Mouse (Mus musculus): Measurements from ENCODE around the gene Plcb1. TPM values are rescaled to one million over a fixed set of nuclear protein-coding genes. Genes with fewer than 3 reads are reported as not detected.

The Plcb1 gene
- polyA plus RNA-seq, 1 experiment = 0.55 TPM

GRCm38 (mm10) chr2:134764506-134764905 lies 21.4 kb upstream of the Plcb1 start:
- TF ChIP-seq MAX (IDR thresholded peaks at IDR 0.05) = no peak
- peak; percentile 91 for TF ChIP-seq CEBPB (IDR thresholded peaks at IDR 0.05; ENCODE audit: low read depth)
- TF ChIP-seq MYOG (IDR thresholded peaks at IDR 0.05; ENCODE audit: control insufficient read depth, extremely low read depth, insufficient read length) = no peak
- peak; percentile 65 for TF ChIP-seq FOSL1 (IDR thresholded peaks at IDR 0.05; ENCODE audit: insufficient read depth, low read length, poor library complexity, severe bottlenecking)
- Histone ChIP-seq H3K79me3 (ENCODE audit: low read depth) (no peaks in the 10 kb centered on the region), H3K27me3 (ENCODE audit: control insufficient read depth, insufficient read depth, insufficient read length) (no peaks in the 10 kb centered on the region), H3K4me3 (ENCODE audit: insufficient read depth, poor library complexity, severe bottlenecking) (no peak overlapping the region), H3K36me3 (ENCODE audit: control insufficient read depth, insufficient read depth) (no peaks in the 10 kb centered on the region), H3K79me2 (ENCODE audit: control insufficient read depth, insufficient read depth) (no peaks in the 10 kb centered on the region), H3ac (ENCODE audit: control insufficient read depth, insufficient read length, low read depth) (no peak overlapping the region)

GRCm38 (mm10) chr2:134779826-134780225 lies 6.0 kb upstream of the Plcb1 start:
- Histone ChIP-seq H3K4me3 (ENCODE audit: insufficient read depth, poor library complexity, severe bottlenecking) (no peak overlapping the region), H3K27me3 (ENCODE audit: control insufficient read depth, insufficient read depth, insufficient read length) (no peaks in the 10 kb centered on the region), H3K79me2 (ENCODE audit: control insufficient read depth, insufficient read depth) (no peaks in the 10 kb centered on the region), H3K36me3 (ENCODE audit: control insufficient read depth, insufficient read depth) (no peaks in the 10 kb centered on the region), H3K79me3 (ENCODE audit: low read depth) (no peaks in the 10 kb centered on the region), H3ac (ENCODE audit: control insufficient read depth, insufficient read length, low read depth) (no peak overlapping the region)
- TF ChIP-seq CTCF (IDR thresholded peaks at IDR 0.05; ENCODE audit: control insufficient read depth, insufficient read depth, insufficient read length) (no peak), CEBPB (IDR thresholded peaks at IDR 0.05; ENCODE audit: low read depth) (no peak), FOSL1 (IDR thresholded peaks at IDR 0.05; ENCODE audit: insufficient read depth, low read length, poor library complexity, severe bottlenecking) (no peak), USF1 (IDR thresholded peaks at IDR 0.05; ENCODE audit: low read depth) (no peak), MYOD1 (IDR thresholded peaks at IDR 0.05; ENCODE audit: control insufficient read depth, insufficient read length, low read depth) (no peak), MYOG (IDR thresholded peaks at IDR 0.05; ENCODE audit: control insufficient read depth, extremely low read depth, insufficient read length) (no peak)

GRCm38 (mm10) chr2:134780316-134780715 lies 5.6 kb upstream of the Plcb1 start:
- H3ac ChIP-seq (ENCODE audit: control insufficient read depth, insufficient read length, low read depth) = no peak overlapping the region
- no peaks in the 10 kb centered on the region for H3K36me3 ChIP-seq (ENCODE audit: control insufficient read depth, insufficient read depth)
- H3K79me3 ChIP-seq (ENCODE audit: low read depth) = no peaks in the 10 kb centered on the region
- H3K4me3 ChIP-seq (ENCODE audit: insufficient read depth, poor library complexity, severe bottlenecking) = no peak overlapping the region
- no peaks in the 10 kb centered on the region for H3K27me3 ChIP-seq (ENCODE audit: control insufficient read depth, insufficient read depth, insufficient read length)
- H3K79me2 ChIP-seq (ENCODE audit: control insufficient read depth, insufficient read depth) = no peaks in the 10 kb centered on the region
- TF ChIP-seq CTCF (IDR thresholded peaks at IDR 0.05; ENCODE audit: control insufficient read depth, insufficient read depth, insufficient read length) (no peak), MYOD1 (IDR thresholded peaks at IDR 0.05; ENCODE audit: control insufficient read depth, insufficient read length, low read depth) (no peak), FOSL1 (IDR thresholded peaks at IDR 0.05; ENCODE audit: insufficient read depth, low read length, poor library complexity, severe bottlenecking) (no peak), CEBPB (IDR thresholded peaks at IDR 0.05; ENCODE audit: low read depth) (no peak), MYOG (IDR thresholded peaks at IDR 0.05; ENCODE audit: control insufficient read depth, extremely low read depth, insufficient read length) (no peak), MAX (IDR thresholded peaks at IDR 0.05) (no peak), USF1 (IDR thresholded peaks at IDR 0.05; ENCODE audit: low read depth) (no peak)

- Histone ChIP-seq H3K27me3 (ENCODE audit: control insufficient read depth, insufficient read depth, insufficient read length) (no peaks in the 10 kb centered on the region), H3ac (ENCODE audit: control insufficient read depth, insufficient read length, low read depth) (peak overlapping the region; percentile 76), H3K36me3 (ENCODE audit: control insufficient read depth, insufficient read depth) (no peaks in the 10 kb centered on the region), H3K4me3 (ENCODE audit: insufficient read depth, poor library complexity, severe bottlenecking) (peak overlapping the region; percentile 37), H3K79me3 (ENCODE audit: low read depth) (no peaks in the 10 kb centered on the region), H3K79me2 (ENCODE audit: control insufficient read depth, insufficient read depth) (no peaks in the 10 kb centered on the region)
- TF ChIP-seq MYOD1 (IDR thresholded peaks at IDR 0.05; ENCODE audit: control insufficient read depth, insufficient read length, low read depth) (no peak), USF1 (IDR thresholded peaks at IDR 0.05; ENCODE audit: low read depth) (no peak), CEBPB (IDR thresholded peaks at IDR 0.05; ENCODE audit: low read depth) (no peak), MAX (IDR thresholded peaks at IDR 0.05) (no peak), MYOG (IDR thresholded peaks at IDR 0.05; ENCODE audit: control insufficient read depth, extremely low read depth, insufficient read length) (no peak), FOSL1 (IDR thresholded peaks at IDR 0.05; ENCODE audit: insufficient read depth, low read length, poor library complexity, severe bottlenecking) (no peak), CTCF (IDR thresholded peaks at IDR 0.05; ENCODE audit: control insufficient read depth, insufficient read depth, insufficient read length) (no peak)
Measured at GRCm38 (mm10) chr2:134786856-134787250, 986 bp downstream of the Plcb1 start.

- Histone ChIP-seq H3K27me3 (ENCODE audit: control insufficient read depth, insufficient read depth, insufficient read length) (no peaks in the 10 kb centered on the region), H3ac (ENCODE audit: control insufficient read depth, insufficient read length, low read depth) (no peak overlapping the region), H3K79me3 (ENCODE audit: low read depth) (no peaks in the 10 kb centered on the region), H3K79me2 (ENCODE audit: control insufficient read depth, insufficient read depth) (no peaks in the 10 kb centered on the region), H3K4me3 (ENCODE audit: insufficient read depth, poor library complexity, severe bottlenecking) (no peak overlapping the region), H3K36me3 (ENCODE audit: control insufficient read depth, insufficient read depth) (no peaks in the 10 kb centered on the region)
- TF ChIP-seq USF1 (IDR thresholded peaks at IDR 0.05; ENCODE audit: low read depth) (no peak), MAX (IDR thresholded peaks at IDR 0.05) (no peak), CEBPB (IDR thresholded peaks at IDR 0.05; ENCODE audit: low read depth) (no peak), MYOG (IDR thresholded peaks at IDR 0.05; ENCODE audit: control insufficient read depth, extremely low read depth, insufficient read length) (no peak), MYOD1 (IDR thresholded peaks at IDR 0.05; ENCODE audit: control insufficient read depth, insufficient read length, low read depth) (no peak), FOSL1 (IDR thresholded peaks at IDR 0.05; ENCODE audit: insufficient read depth, low read length, poor library complexity, severe bottlenecking) (no peak), CTCF (IDR thresholded peaks at IDR 0.05; ENCODE audit: control insufficient read depth, insufficient read depth, insufficient read length) (no peak)
Measured at GRCm38 (mm10) chr2:134787336-134788095, 1.6 kb downstream of the Plcb1 start.
